In the genomic region with DNA sequence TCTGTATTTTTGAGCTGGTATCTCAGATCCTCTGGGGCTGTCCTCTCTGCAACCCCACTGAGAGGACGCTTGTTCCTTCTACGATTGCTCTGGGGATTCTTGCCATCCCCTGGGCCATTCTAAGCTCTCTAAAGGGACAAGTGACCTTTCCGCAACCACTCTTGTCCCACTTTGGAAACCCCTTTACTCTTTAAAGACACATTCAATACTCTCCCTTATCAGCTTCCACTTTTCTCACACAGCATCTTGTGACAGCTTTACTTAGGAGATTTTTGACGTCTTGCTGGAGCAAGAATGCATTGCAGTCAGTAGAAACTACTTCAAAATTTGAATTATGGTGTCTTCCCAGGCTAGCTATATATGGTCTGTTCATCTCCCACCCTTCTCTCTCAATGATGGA, we compare ENCODE assay signal across 8 mouse cellular contexts. TPM values are rescaled to one million over a fixed set of nuclear protein-coding genes. Genes with fewer than 3 reads are reported as not detected.
A peak's percentile ranks its signal among the peaks of the same experiment; 100 is the strongest.
DNase-seq lines count a peak whose midpoint lies in the region; ATAC-seq lines count a peak whose summit lies in the region.

A gene (minus strand): TSS at position 101 of the 400 bp plus-strand sequence.

- peaks cover 7% of the 10 kb centered on the region for H3K4me1 ChIP-seq in neural tube, embryonic 11.5 days (ENCODE audit: control insufficient read depth, insufficient read depth, low read length)
- H3K4me1 ChIP-seq in embryonic facial prominence, embryonic 13.5 days, result peaks cover 29% of the 10 kb centered on the region
- peaks cover 8% of the 10 kb centered on the region for H3K4me1 ChIP-seq in limb, embryonic 11.5 days (ENCODE audit: control insufficient read depth, insufficient read depth, low read length)
- peaks cover 15% of the 10 kb centered on the region for H3K4me1 ChIP-seq in stomach, embryonic 16.5 days (ENCODE audit: control insufficient read depth, insufficient read depth, low read length)

- no peaks in the 10 kb centered on the region for H3K9me3 ChIP-seq in neural tube, embryonic 11.5 days (ENCODE audit: control insufficient read depth, low read length)
- H3K9me3 ChIP-seq in embryonic facial prominence, embryonic 13.5 days, result no peaks in the 10 kb centered on the region
- H3K9me3 ChIP-seq in limb, embryonic 11.5 days (ENCODE audit: control insufficient read depth, low read length), result no peaks in the 10 kb centered on the region
- H3K9me3 ChIP-seq in stomach, embryonic 16.5 days (replicated peaks; ENCODE audit: control insufficient read depth, low read length), result no peaks in the 10 kb centered on the region

- no peak within 1 kb of the TSS for H3K27ac ChIP-seq in neural tube, embryonic 11.5 days (ENCODE audit: low read depth, low read length)
- H3K27ac ChIP-seq in embryonic facial prominence, embryonic 13.5 days, result peak within 1 kb of the TSS; percentile 79
- peak within 1 kb of the TSS; percentile 56 for H3K27ac ChIP-seq in limb, embryonic 11.5 days (replicated peaks; ENCODE audit: low read depth, low read length)
- peak within 1 kb of the TSS; percentile 81 for H3K27ac ChIP-seq in stomach, embryonic 16.5 days (ENCODE audit: low read length)

- DNase-seq in neural tube, embryonic 11.5 days (ENCODE audit: low spot score), result no peak
- no peak for DNase-seq in neural tube, embryonic 10.5 days (ENCODE audit: extremely low spot score, low spot score)
- DNase-seq in heart, postnatal 10 days, result no peak
- DNase-seq in limb, embryonic 11.5 days (ENCODE audit: low spot score), result no peak
- no peak for DNase-seq in ovary, postnatal 36 days (ENCODE audit: low spot score)
- no peak for DNase-seq in frontal cortex, postnatal 10 days (ENCODE audit: low spot score in 2 of 2)

- peak within 1 kb of the TSS; percentile 70 for H3K9ac ChIP-seq in neural tube, embryonic 11.5 days (ENCODE audit: low read length)
- H3K9ac ChIP-seq in embryonic facial prominence, embryonic 13.5 days, result peak within 1 kb of the TSS; percentile 85
- H3K9ac ChIP-seq in limb, embryonic 11.5 days (ENCODE audit: low read length), result peak within 1 kb of the TSS; percentile 78
- peak within 1 kb of the TSS; percentile 88 for H3K9ac ChIP-seq in stomach, embryonic 16.5 days (ENCODE audit: low read length)

- intact Hi-C loops in heart, postnatal 10 days (cut with DNase I), result no loop called here

- H3K27me3 ChIP-seq in neural tube, embryonic 11.5 days (ENCODE audit: control insufficient read depth, insufficient read depth, low read length), result no peaks in the 10 kb centered on the region
- no peaks in the 10 kb centered on the region for H3K27me3 ChIP-seq in embryonic facial prominence, embryonic 13.5 days
- no peaks in the 10 kb centered on the region for H3K27me3 ChIP-seq in limb, embryonic 11.5 days (ENCODE audit: control insufficient read depth, insufficient read depth, low read length)
- no peaks in the 10 kb centered on the region for H3K27me3 ChIP-seq in stomach, embryonic 16.5 days (ENCODE audit: control insufficient read depth, insufficient read depth, low read length)

- H3K36me3 ChIP-seq in neural tube, embryonic 11.5 days (ENCODE audit: control insufficient read depth, insufficient read depth, low read length), result peaks cover 11% of the 10 kb centered on the region
- H3K36me3 ChIP-seq in embryonic facial prominence, embryonic 13.5 days, result peaks cover 40% of the 10 kb centered on the region
- H3K36me3 ChIP-seq in limb, embryonic 11.5 days (ENCODE audit: control insufficient read depth, insufficient read depth, low read length), result peaks cover 15% of the 10 kb centered on the region; the same call in 1 of the 2 replicates
- H3K36me3 ChIP-seq in stomach, embryonic 16.5 days (ENCODE audit: control insufficient read depth, insufficient read depth, low read length), result peaks cover 10% of the 10 kb centered on the region; the same call in 1 of the 2 replicates

- peak within 1 kb of the TSS; percentile 85 for H3K4me3 ChIP-seq in neural tube, embryonic 11.5 days (ENCODE audit: low read depth, low read length)
- H3K4me3 ChIP-seq in embryonic facial prominence, embryonic 13.5 days, result peak within 1 kb of the TSS; percentile 87
- H3K4me3 ChIP-seq in limb, embryonic 11.5 days (ENCODE audit: low read depth, low read length), result peak within 1 kb of the TSS; percentile 84
- H3K4me3 ChIP-seq in stomach, embryonic 16.5 days (replicated peaks; ENCODE audit: low read length), result peak within 1 kb of the TSS; percentile 76

- H3K4me2 ChIP-seq in neural tube, embryonic 11.5 days (ENCODE audit: low read depth), result peak within 1 kb of the TSS; percentile 97
- H3K4me2 ChIP-seq in embryonic facial prominence, embryonic 13.5 days, result peak within 1 kb of the TSS; percentile 91
- peak within 1 kb of the TSS; percentile 88 for H3K4me2 ChIP-seq in limb, embryonic 11.5 days (ENCODE audit: low read depth, severe bottlenecking)
- peak within 1 kb of the TSS; percentile 93 for H3K4me2 ChIP-seq in stomach, embryonic 16.5 days (ENCODE audit: low read depth, low read length)

- WGBS in neural tube, embryonic 11.5 days, result 84% methylated on average over 4 of the region's 4 CpGs
- WGBS in embryonic facial prominence, embryonic 13.5 days, result 73% methylated on average over 4 of the region's 4 CpGs
- WGBS in limb, embryonic 11.5 days, result 77% methylated on average over 4 of the region's 4 CpGs
- 74% methylated on average over 4 of the region's 4 CpGs for WGBS in stomach, embryonic 16.5 days

- ATAC-seq in neural tube, embryonic 11.5 days (ENCODE audit: insufficient read depth, low FRiP score, low TSS enrichment), result no peak
- ATAC-seq in embryonic facial prominence, embryonic 13.5 days (ENCODE audit: insufficient number of reproducible peaks, insufficient read depth, low FRiP score, low TSS enrichment, low read depth), result no peak
- no peak for ATAC-seq in limb, embryonic 11.5 days (ENCODE audit: insufficient number of reproducible peaks, low FRiP score, low TSS enrichment, low read depth)
- ATAC-seq in stomach, embryonic 16.5 days (ENCODE audit: insufficient read depth, low FRiP score), result no peak

RNA-seq across cellular contexts. Expression of the gene that starts here (rescaled TPM):
- 193 and 203 TPM in 2 replicates for polyA plus RNA-seq in neural tube, embryonic 11.5 days (2014; fragmentation: Nextera tagmentation; extraction: Ambion mirVana)
- 137 and 140 TPM in 2 replicates for polyA plus RNA-seq in embryonic facial prominence, embryonic 13.5 days (2015; fragmentation: Nextera tagmentation; extraction: Ambion mirVana)
- total RNA-seq in heart, postnatal 10 days (2021), result 10 to 100 TPM; 39.8 to 41.8 TPM
- 144 and 148 TPM in 2 replicates for polyA plus RNA-seq in limb, embryonic 11.5 days (2014; fragmentation: Nextera tagmentation; extraction: Ambion mirVana)
- polyA plus RNA-seq in stomach, embryonic 16.5 days (2015; fragmentation: Nextera tagmentation; extraction: Ambion mirVana), result 99.0 and 101 TPM in 2 replicates
